Mouse (Mus musculus) adrenal gland, adult (tissue): ENCODE results near the gene Pdhb.

ENCODE experiments used
- DNase-seq, 2 experiments: peaks; one replicate each; pipeline ENCODE4 v3.0.0; 2022 to 2023; ENCODE audit warnings: low spot score in 1 of 2; ENCODE audit not compliant: inconsistent age in 2 of 2

The Pdhb gene

DNA sequence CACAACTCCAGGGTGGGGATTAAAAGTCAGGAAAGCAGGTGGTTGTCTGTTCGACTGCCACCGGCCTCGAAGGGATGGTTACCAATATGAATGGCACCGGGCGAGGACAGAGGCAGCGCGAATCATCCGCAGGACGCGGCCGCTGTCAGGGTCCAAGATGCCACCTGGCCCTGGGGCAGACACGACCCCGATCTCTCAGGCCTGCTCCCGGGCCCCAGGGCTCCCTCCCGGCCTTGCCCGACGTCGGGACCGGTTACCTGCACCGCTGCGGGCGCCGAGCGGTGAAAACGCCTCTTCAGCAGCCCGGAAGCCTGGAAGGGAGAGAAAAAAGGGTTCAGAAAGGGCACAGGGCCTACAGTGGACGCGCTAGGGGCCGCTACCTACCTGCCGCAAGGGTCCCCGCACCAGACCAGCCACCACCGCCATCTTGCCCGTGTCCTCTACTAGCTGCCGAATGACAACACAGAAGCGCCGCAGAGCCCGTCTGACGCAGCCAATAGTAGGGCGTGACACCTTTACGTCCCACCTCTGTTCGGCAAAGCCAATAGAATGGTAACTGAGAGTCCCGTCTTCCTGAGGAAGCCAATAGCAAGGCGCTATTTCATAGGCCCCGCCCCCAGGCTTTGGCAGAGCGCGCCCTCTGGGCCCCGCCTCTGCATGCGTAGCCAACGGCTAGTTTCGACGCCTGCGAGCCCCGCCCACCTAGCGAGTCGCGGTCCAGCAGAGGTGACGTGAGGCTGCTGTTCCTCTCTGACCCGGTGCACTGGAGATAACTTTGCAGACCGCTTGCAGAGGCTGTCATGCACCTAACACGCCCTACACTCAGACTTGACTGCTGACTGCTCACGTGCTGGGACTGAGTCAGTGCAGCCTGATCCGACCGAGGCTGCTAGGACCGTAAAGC, at the start of gene Pdhb:
Gene Pdhb (minus strand): TSS at position 519 of the 904 bp plus-strand sequence.
- DNase-seq: peak; percentile 100

GRCm38 (mm10) chr14:8222561-8222960, 49.7 kb upstream of the Pdhb start:
- DNase-seq: no peak

DNA sequence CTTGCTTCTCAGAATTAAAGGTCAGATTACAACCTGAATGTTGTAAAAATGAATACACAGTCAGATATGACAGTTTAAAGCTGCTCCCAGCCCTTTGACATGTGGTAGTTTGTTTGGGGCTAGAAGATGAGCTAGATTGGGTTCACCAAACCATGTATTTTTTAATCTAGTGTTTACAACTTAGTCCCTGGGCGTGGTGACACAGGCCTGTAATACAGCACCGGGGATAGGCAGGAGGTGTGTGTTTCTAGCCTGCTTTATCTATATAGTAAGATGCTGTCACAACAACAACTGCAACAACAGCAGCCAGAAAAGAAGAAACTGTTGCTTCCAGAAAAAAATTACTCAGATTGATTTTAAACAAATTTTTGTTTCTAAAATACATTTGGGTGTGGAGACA, 48.1 kb upstream of the Pdhb start:
- no peak for DNase-seq

GRCm38 (mm10) chr14:8220306-8220705, 47.5 kb upstream of the Pdhb start:
- no peak for DNase-seq

DNA sequence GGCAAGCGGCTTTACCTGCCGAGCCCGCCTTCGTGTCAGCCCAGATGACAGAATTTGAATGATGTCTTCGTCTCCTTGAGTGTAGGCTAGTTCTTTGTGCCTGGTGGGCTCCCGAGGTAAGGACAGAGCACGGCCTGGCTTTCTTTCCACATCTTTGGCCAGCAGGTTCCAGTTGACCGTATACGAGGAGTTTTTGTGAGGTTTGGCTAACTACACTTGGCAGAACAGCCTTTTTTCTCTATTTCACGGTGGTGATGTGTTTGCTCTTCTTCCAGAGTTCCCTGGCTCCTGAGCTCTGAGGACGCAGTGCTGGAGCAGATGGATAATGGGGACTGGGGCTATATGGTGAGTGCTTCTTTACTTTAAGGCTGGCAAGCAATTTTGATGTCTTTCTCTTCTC, 47.1 kb upstream of the Pdhb start:
- no peak for DNase-seq

- DNase-seq: peak; percentile 42 to 69
Observed at GRCm38 (mm10) chr14:8218730-8219380, 46.0 kb upstream of the Pdhb start.

- DNase-seq: no peak
Observed at GRCm38 (mm10) chr14:8218238-8218637, 45.4 kb upstream of the Pdhb start.

DNA sequence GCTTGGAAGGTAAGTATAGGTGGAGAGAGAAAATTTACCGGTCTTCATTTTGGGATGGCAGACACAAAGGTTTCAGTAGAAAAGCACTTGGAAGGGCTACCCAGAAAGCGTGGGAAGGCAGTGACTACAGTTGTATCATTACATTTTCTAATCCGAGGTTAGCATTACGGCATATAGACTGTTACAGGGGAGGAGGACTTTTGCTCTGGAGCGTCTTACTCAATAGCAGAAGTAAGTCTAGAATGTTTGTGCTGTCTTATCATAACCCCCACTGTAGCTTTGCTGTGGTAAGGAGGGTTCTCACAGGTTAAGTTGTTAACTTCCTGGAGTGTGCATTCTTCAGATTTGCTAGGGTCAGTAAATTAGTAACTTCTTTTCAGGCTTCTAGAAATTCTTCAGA, 43.3 kb upstream of the Pdhb start:
- DNase-seq: no peak

DNA sequence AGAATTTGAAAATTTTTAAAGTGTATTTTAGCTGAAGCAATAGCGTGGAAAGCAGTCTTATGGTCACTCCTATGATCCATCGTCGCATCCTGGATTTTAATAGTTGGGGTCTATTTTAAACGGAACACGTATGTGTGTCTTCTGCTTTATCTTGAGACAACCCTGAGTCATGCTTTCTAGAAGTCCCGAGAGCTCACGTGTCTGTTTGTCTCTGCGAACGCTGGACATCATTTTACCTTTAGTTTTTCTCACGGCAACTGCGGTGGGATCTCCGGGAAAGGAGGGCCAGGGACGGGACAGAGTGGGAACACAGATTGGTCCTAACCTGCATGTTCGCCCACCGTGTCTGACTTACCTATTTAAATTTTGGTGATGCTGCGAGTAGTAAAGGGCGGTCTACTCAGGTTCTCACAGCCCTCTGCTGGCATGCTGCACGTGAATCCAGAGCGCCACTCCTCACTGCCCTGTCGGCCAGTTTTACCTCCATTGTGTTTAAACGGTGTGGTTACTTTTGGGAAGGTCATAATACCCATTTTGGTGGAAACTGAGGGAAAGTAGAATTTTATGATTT, 42.5 kb upstream of the Pdhb start:
- peak; percentile 19 to 60 for DNase-seq

- DNase-seq: peak; percentile 87 to 93
Observed at GRCm38 (mm10) chr14:8214299-8215207, 41.7 kb upstream of the Pdhb start.

GRCm38 (mm10) chr14:8213803-8214224, 41.0 kb upstream of the Pdhb start, which contains the start of gene Kctd6:
Kctd6 (plus strand) TSS chr14:8214140.
- peak; percentile 99 to 100 for DNase-seq

GRCm38 (mm10) chr14:8212996-8213395, 40.2 kb upstream of the Pdhb start:
- no peak for DNase-seq

DNA sequence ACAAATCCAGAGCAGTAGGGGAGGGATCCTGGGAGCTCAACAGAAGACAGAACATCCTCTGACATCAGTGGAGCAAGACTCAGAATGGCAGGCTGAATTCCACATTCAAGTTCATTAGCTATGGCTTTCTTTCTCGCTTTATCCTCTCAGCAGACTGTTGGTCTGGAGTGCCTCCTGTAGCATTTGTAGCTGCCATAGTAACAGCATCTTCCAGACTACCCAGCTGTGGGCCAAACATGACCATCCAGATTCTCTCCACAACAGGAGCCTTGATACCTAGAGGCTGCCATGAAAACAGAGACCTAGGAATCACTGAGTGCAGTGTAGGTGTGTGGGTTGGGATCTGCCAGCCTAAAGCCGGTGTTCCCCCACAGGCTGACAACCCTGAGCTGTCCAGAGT, 37.1 kb upstream of the Pdhb start:
- no peak for DNase-seq

GRCm38 (mm10) chr14:8208876-8209275, 36.1 kb upstream of the Pdhb start:
- peak in 1 of 2 experiments; percentile 53 for DNase-seq

GRCm38 (mm10) chr14:8207543-8207942, 34.7 kb upstream of the Pdhb start:
- no peak for DNase-seq

GRCm38 (mm10) chr14:8207105-8207504, 34.3 kb upstream of the Pdhb start:
- no peak for DNase-seq

GRCm38 (mm10) chr14:8206179-8206910, 33.5 kb upstream of the Pdhb start:
- no peak for DNase-seq

- no peak for DNase-seq
Observed at GRCm38 (mm10) chr14:8201715-8202114, 28.9 kb upstream of the Pdhb start.

- DNase-seq: no peak
Observed at GRCm38 (mm10) chr14:8200769-8201168, 27.9 kb upstream of the Pdhb start.

DNA sequence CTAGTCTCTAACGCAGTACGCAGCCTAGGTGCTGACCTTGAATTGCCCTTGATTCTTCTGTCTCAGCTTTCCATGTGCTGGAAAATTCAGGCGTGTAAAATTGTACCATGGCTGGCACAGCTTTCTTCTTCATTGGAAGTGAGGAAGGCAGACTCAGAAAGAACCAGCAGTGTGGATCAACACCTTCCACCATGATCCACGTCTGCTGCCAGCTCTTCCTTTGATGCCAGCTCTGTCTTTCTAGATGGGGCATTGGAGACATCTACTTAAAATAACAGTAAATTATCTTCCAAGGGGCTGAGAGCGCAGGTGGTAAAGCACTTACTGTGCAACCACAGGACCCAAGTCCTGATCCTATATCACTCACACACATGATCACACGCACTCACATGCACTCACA, 19.9 kb upstream of the Pdhb start:
- DNase-seq: no peak
